Mouse (Mus musculus): ENCODE measurements around the gene Ccdc134.

DNA sequence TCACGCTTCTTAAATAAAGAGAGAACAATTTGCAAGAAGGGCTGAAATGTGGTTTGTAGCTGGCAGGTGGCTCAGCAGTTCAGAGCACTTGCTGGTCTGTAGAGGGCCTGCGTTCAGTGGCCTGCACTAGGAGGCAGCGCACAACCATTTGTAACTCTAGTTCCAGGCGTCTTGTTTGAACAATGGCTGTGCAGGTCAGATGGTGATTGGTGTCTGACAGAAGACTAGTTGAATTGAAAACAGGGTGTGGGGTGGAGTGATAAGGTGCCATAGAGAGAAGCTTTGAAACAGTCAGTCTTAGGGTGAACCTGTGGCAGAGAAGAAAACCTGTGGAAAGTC lies 36.3 kb downstream of the Ccdc134 start:
- TF ChIP-seq CTCF (IDR thresholded peaks at IDR 0.05; ENCODE audit: control insufficient read depth, insufficient read depth, low read length) (no peak), POLR2A (IDR thresholded peaks at IDR 0.05; ENCODE audit: borderline replicate concordance, control insufficient read depth, low read depth, low read length) (no peak)

Data from bone marrow, adult 2 months (tissue).